Mouse (Mus musculus) CD4-positive helper T cell, adult 2 months (primary cell): Measurements from ENCODE around the gene Itgax.

Experiments used
- DNase-seq: peaks from one replicate; pipeline ENCODE4 v3.0.0-alpha.2; 2012; ENCODE audit warnings: low read depth, missing footprints, low spot score

Itgax gene

GRCm38 (mm10) chr7:128128741-128129720, at the start of gene Itgax:
TSS of gene Itgax (plus strand) at chr7:128129547.
- DNase-seq: no peak

DNA sequence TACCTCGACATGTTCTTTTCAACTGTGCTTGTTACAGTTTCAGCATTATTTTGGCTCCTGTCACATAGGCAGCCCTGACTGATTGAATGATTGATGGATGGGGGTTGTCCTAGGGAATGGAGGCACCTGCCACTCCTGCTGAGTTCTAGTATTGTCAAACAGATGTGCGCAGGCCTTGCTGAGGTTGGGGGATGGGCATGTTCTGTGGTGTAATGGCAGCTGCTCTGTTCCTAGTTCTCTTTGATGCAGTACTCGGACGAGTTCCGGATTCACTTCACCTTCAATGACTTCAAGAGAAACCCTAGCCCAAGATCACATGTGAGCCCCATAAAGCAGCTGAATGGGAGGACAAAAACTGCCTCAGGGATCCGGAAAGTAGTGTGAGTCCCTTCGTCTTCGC, 49.3 kb upstream of the Itgax start:
- peak; percentile 56 for DNase-seq

DNA sequence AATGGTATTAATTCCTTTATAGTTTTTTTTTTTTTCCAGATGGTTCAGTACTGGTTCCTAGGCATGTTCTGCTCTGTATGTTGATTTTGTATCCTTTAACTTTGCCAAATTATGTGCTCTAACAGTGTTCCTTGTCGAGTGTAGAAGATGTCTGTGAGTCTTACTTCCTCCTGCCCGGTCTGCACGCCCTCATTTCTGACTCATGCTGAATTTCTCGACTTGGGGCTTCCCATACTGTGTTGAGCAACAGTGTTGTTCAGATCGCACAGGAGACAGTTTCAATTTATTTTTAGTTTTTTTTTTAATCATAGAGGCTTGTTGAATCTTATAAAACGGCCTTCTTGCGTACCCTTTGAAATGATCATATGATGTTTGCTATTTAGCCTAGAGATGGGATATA, 40.2 kb upstream of the Itgax start:
- no peak for DNase-seq

GRCm38 (mm10) chr7:128098135-128098534, 31.2 kb upstream of the Itgax start:
- peak; percentile 36 for DNase-seq

DNA sequence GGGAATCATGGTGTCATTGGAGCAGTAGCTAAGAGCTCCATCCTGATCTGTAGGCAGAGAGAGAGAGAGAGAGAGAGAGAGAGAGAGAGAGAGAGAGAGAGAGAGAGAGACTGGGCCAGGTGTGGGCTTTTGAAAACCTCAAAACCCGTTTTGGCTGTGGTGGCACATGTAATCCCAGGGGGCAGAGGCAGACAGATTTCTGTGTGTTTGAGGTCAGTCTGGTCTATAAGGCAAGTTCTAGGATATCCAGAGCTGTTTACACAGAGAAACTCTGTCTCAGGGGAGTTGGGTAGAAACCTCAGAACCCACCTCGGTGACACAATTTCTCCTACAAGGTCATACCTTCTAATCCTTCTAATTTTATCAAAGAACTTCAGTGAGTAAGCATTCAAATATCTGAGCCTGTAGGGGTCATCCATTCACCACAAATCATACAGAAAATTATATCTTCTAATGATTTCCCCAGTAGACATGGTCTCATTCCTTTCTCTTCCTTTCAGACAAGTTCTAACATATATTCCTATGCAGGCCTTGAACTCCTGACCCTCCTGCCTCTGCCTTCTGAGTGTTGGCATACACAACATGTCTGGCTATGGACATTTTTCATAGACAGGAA, 28.5 kb upstream of the Itgax start:
- DNase-seq: no peak

- peak; percentile 76 for DNase-seq
Observed at GRCm38 (mm10) chr7:128105246-128105645, 24.1 kb upstream of the Itgax start.

DNA sequence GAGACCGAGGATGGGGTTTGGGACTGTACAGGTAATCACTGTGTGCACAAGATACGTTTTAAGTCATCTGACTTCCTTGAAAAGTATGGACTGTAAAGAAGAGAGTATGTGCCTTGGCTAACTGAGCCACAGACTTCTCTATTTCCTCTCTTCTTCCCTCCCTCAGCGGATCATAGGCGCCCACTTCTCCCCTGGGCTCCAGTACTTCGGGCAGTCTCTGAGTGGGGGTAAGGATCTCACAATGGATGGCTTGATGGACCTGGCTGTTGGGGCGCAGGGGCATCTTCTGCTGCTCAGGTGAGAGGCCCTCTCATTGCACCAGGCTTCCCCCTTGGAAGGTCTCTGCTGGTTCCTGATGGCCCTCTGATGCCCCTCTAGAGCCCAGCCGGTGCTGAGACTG, 21.9 kb upstream of the Itgax start:
- DNase-seq: no peak

DNA sequence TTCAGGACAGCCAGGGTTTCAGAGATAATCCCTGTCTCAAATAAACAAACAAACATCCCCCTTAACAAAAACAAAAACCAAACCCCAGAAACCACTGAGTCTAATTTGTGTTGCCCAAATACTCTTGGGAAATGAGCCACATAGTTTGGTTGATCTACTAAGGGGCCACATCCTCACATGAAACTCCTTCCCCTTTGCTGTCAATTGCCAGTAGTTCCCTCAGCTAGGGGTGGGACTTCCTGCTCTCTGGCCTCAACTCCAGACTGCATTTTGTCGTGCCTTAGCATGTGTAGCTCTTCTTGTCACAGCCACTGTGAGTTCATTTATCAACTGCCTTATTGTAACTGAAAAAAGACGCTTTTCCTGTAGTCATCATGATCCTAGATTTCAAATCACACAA, 19.0 kb upstream of the Itgax start:
- no peak for DNase-seq

DNA sequence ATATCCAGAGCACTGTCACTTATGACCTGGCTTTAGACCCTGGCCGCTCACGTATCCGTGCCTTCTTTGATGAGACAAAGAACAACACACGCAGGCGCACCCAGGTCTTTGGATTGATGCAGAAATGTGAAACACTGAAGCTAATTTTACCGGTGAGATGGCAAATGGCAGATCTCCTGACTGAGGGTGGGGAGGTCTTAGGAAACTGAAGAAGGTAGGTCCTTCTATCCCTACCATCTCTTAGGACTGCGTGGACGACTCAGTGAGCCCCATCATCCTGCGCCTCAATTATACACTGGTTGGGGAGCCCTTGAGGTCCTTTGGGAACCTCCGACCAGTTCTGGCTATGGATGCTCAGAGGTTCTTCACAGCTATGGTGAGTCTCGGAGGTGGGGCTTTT, 17.2 kb upstream of the Itgax start:
- DNase-seq: no peak

DNA sequence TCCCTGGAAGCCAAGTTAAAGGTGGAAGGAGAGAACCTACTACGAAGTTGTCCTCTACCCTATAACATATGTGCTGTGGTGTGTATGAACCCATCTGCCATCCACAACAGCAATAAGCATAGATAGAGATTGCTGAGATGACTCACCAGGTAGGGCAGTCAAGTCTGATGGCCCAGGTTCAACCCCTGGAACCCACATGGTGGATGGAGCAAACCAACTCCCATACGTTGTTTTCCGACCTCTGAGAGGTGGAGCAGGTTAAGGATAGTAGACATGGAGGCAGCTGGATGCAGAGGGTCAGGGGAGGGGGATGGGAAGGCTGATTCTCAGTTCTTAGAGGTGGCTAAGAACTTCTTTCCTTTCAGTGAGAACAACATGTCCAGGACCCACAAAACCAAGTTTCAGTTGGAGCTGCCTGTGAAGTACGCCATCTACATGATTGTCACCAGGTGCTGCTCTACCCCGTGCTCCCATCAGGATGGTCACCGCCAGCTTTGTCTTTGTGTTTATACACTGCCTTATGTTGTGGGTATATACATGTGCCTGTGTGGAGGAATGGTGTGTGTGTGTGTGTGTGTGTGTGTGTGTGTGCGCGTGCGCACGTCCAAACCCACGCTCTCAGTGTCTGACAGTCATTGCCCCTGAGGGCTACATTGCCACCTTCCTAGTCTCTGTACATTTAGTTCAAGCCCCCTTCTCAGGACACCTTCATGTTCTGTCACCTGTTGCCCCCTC, 14.8 kb upstream of the Itgax start:
- DNase-seq: no peak

- DNase-seq: peak; percentile 64
Observed at GRCm38 (mm10) chr7:128115211-128115958, 14.0 kb upstream of the Itgax start.

- no peak for DNase-seq
Observed at GRCm38 (mm10) chr7:128116396-128116795, 13.0 kb upstream of the Itgax start.

- peak; percentile 77 for DNase-seq
Observed at GRCm38 (mm10) chr7:128119726-128120490, 9.4 kb upstream of the Itgax start.

- peak; percentile 24 for DNase-seq
Observed at GRCm38 (mm10) chr7:128132148-128132547, 2.8 kb downstream of the Itgax start.

DNA sequence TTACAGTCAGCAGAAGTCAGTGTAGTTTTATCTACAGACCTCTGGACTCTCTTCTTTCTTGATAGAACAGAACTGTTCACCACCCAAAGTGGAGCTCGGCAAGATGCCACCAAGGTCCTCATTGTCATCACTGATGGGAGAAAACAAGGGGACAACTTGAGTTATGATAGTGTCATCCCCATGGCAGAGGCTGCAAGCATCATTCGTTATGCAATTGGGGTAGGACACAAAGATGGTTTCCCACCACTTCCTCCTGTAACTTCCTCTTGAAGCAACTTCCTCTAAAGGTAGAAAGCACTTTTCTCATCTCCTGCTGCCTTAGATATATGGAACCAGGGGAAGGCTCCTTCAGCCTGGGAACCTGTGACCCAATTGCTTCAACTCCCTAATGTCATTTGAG, 4.2 kb downstream of the Itgax start:
- DNase-seq: peak; percentile 28

DNA sequence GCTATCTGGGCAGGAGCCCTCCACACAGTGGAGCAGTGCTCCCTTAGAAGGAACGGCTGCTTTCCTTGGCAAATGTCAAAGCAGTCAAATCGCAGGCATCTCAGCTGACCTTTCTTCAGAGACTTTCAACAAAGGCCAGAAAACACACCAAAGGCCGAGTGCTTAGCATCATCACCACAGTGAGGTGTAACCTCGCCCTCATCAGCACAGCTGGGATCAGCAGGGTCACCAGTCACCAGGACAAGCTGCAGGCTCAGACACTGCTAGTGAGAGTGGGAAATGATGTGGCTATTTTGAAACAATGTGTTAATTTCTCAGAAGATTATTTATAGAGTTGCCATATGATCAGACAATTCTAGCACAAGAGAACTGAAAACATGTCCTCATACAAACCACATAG, 7.6 kb downstream of the Itgax start:
- no peak for DNase-seq

GRCm38 (mm10) chr7:128139611-128140010, 10.3 kb downstream of the Itgax start:
- DNase-seq: no peak

- DNase-seq: no peak
Observed at GRCm38 (mm10) chr7:128150970-128151369, 21.6 kb downstream of the Itgax start.

- DNase-seq: no peak
Observed at GRCm38 (mm10) chr7:128154076-128154475, 24.7 kb downstream of the Itgax start, which contains the start of gene Itgad. TSS of gene Itgad (plus strand) at chr7:128154376.

DNA sequence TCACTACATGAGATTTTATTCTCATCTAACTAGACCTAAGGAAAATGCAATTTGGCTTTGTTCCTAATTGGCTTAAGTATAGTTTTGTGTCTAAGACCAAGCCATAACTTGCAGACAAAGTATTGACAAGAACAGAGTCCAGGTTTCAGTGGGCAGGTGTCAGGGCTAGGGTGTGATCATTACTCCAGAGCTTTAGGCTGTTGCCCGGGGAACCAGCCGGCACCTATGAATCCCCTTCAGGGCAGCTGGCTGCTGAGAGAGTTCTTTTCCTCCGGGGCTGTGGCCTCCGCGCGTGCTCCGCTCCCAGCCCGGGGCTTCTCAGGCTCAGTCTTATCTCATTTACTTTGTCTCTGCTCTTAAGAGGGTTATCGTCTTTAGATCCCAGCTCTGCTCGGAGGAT, 25.6 kb downstream of the Itgax start:
- no peak for DNase-seq
